Mouse (Mus musculus) heart, embryonic 10.5 days (tissue): ENCODE results near the gene Jchain. TPM values are rescaled to one million over a fixed set of nuclear protein-coding genes. Genes with fewer than 3 reads are reported as not detected.

Experiments used
- DNase-seq: peaks from one replicate; pipeline ENCODE4 v3.0.0-alpha.2; 2017; ENCODE audit warnings: low spot score
- H3K27ac ChIP-seq: fragments of 300-500 bp; sonication (generic); 2 replicates; pipeline ENCODE4 v1.5.1; 2016; ENCODE audit warnings: mild to moderate bottlenecking
- H3K27me3 ChIP-seq: fragments of 300-500 bp; sonication (generic); 2 replicates; pipeline ENCODE4 v1.6.1; 2016; ENCODE audit warnings: mild to moderate bottlenecking; ENCODE audit not compliant: poor library complexity, insufficient read depth, severe bottlenecking
- H3K36me3 ChIP-seq: fragments of 300-500 bp; sonication (generic); 2 replicates; pipeline ENCODE4 v1.6.1; 2016; ENCODE audit warnings: mild to moderate bottlenecking, moderate library complexity
- H3K4me1 ChIP-seq: fragments of 300-500 bp; sonication (generic); 2 replicates; pipeline ENCODE4 v1.6.1; 2016; ENCODE audit warnings: mild to moderate bottlenecking
- H3K4me3 ChIP-seq: fragments of 300-500 bp; sonication (generic); 2 replicates; pipeline ENCODE4 v1.5.1; 2016; ENCODE audit warnings: mild to moderate bottlenecking, moderate library complexity
- H3K9me3 ChIP-seq: fragments of 300-500 bp; sonication (generic); 2 replicates; pipeline ENCODE4 v1.6.1; 2016; ENCODE audit warnings: mild to moderate bottlenecking, moderate library complexity
- WGBS: fragments of 180-500 bp; shearing (Covaris S2); methylation state at CpG from one replicate; pipeline ENCODE4 v1.1.7; 2016; 5-methylcytosine and 5-hydroxymethylcytosine counted together
- polyA plus RNA-seq: library from polyadenylated mRNA; unstranded; fragments of >200 nt; fragmentation: Nextera tagmentation; extraction: Ambion mirVana; gene quantifications from 2 replicates; pipeline ENCODE4 v1.2.1, GENCODE M21; 2016

Jchain gene
- polyA plus RNA-seq, 1 experiment from 2014 or later: not detected

GRCm38 (mm10) chr5:88489004-88489403 lies 38.7 kb downstream of the Jchain start:
- H3K9me3 ChIP-seq: no peaks in the 10 kb centered on the region
- no peak overlapping the region for H3K4me3 ChIP-seq
- no peak overlapping the region for H3K27ac ChIP-seq
- whole genome bisulfite sequencing: 63% methylated on average over 2 of the region's 2 CpGs
- H3K4me1 ChIP-seq: no peaks in the 10 kb centered on the region
- no peak for DNase-seq
- H3K27me3 ChIP-seq: no peaks in the 10 kb centered on the region
- H3K36me3 ChIP-seq: no peaks in the 10 kb centered on the region

GRCm38 (mm10) chr5:88487675-88488074 lies 40.0 kb downstream of the Jchain start, which contains the start of gene Enam:
Gene Enam (plus strand): TSS chr5:88487975.
- Histone ChIP-seq H3K27me3 (no peaks in the 10 kb centered on the region), H3K4me3 (no peak within 1 kb of the TSS), H3K27ac (no peak within 1 kb of the TSS), H3K4me1 (no peaks in the 10 kb centered on the region), H3K9me3 (no peaks in the 10 kb centered on the region), H3K36me3 (no peaks in the 10 kb centered on the region)
- no peak for DNase-seq

Other genes starting within 250 kb of the Jchain start
- gene Prol1, start 210.6 kb downstream of the Jchain start, polyA plus RNA-seq: not detected in 2 replicates
- gene Amtn, start 151.8 kb downstream of the Jchain start, polyA plus RNA-seq: not detected in 2 replicates
- gene Ambn, start 71.9 kb downstream of the Jchain start, polyA plus RNA-seq: not detected in 2 replicates
- not detected in 2 replicates for gene Enam, start 39.9 kb downstream of the Jchain start, polyA plus RNA-seq
- 54.0 and 70.3 TPM in 2 replicates for gene Utp3, start 26.6 kb upstream of the Jchain start, polyA plus RNA-seq
- 11.5 and 14.3 TPM in 2 replicates for gene Rufy3, start 37.1 kb upstream of the Jchain start, polyA plus RNA-seq
- 71.0 and 71.1 TPM in 2 replicates for gene Grsf1, start 148.3 kb upstream of the Jchain start, polyA plus RNA-seq
- 22.3 and 28.8 TPM in 2 replicates for gene Mob1b, start 193.0 kb upstream of the Jchain start, polyA plus RNA-seq
- gene Dck, start 237.1 kb upstream of the Jchain start, polyA plus RNA-seq: 52.1 and 56.5 TPM in 2 replicates